Mouse (Mus musculus): ENCODE measurements around the gene Gm7534. TPM values are rescaled to one million over a fixed set of nuclear protein-coding genes. Genes with fewer than 3 reads are reported as not detected.

Gene Gm7534
- not detected in 2 replicates for polyA plus RNA-seq (2016; fragmentation: Nextera tagmentation; extraction: Ambion mirVana)

DNA sequence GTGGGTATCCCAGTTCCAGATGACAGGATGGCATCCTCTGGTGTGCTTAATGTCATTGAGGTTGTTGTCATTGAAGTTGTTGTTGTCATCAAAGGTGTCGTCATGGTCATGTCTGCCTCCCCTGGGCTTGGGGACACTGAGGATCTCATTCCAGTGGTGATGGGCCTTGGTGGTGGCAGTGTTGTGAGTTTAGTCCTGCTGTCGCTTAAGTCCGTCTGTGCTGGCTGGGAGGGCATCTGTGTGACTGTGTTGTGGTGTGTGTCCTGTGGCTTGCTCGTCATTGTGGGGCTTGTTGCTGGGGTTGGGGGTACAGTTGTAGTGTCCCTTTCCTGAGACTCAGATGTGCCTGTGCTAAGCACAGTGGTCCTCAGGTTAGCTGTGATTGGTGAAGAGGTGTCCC is at the start of gene Gm7534:
Gene Gm7534 (minus strand): TSS at position 101 of the 400 bp plus-strand sequence.
- Histone ChIP-seq H3K27ac (no peak within 1 kb of the TSS), H3K4me1 (0 out of 2 replicates have a peak, but pooled peaks cover 5% of the 10 kb centered on the region), H3K9me3 (no peaks in the 10 kb centered on the region), H3K4me3 (no peak within 1 kb of the TSS), H3K27me3 (ENCODE audit: poor library complexity, severe bottlenecking) (no peaks in the 10 kb centered on the region), H3K36me3 (replicated peaks) (no peaks in the 10 kb centered on the region)
- 92% methylated on average over 4 of the region's 4 CpGs for WGBS
- DNase-seq (ENCODE audit: extremely low spot score, low spot score): no peak

DNA sequence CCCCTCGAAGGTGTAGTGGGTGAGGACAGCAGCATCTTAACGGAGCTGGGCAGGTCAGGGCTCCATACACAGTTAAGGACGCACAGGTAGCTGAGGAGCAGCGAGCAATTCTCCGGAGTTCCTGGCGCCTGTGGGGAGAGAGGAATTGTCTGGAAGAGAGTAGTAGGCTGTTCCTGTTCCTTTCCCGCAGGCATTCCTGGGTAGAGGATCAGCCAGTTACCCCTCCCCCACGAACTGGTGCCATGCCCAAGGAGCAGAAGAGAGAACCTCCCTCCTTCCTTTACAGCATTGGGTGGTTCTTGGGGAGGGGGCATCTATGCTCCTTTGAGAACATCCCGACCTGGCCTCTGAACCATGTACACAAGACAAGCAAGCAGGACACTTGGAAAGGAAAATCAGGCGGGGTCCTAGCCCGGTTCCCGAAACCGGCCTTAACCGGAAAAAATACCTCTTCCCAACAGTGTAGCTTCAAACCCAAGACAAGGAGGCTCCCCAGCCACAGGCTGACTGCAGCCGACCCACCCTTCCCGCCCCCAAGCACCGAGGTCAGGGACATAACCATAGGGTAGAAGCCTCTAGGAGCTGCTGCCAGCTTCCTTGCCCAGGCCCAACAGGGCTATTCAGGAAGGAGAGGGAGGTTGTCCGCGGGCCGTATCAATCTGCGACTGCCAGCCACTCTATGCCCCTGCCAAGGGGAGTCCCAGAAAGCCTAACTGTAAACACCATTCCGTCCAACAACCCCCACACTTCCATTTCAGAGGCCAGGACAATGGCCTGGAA is 49.5 kb upstream of the Gm7534 start:
- 2% methylated on average over 22 of the region's 22 CpGs for WGBS
- Histone ChIP-seq H3K27me3 (ENCODE audit: poor library complexity, severe bottlenecking) (peaks cover 96% of the 10 kb centered on the region), H3K4me3 (peak overlapping the region; percentile 58), H3K9me3 (no peaks in the 10 kb centered on the region), H3K36me3 (replicated peaks) (no peaks in the 10 kb centered on the region), H3K27ac (peak overlapping the region; percentile 79), H3K4me1 (peaks cover 96% of the 10 kb centered on the region)
- DNase-seq (ENCODE audit: extremely low spot score, low spot score): no peak

DNA sequence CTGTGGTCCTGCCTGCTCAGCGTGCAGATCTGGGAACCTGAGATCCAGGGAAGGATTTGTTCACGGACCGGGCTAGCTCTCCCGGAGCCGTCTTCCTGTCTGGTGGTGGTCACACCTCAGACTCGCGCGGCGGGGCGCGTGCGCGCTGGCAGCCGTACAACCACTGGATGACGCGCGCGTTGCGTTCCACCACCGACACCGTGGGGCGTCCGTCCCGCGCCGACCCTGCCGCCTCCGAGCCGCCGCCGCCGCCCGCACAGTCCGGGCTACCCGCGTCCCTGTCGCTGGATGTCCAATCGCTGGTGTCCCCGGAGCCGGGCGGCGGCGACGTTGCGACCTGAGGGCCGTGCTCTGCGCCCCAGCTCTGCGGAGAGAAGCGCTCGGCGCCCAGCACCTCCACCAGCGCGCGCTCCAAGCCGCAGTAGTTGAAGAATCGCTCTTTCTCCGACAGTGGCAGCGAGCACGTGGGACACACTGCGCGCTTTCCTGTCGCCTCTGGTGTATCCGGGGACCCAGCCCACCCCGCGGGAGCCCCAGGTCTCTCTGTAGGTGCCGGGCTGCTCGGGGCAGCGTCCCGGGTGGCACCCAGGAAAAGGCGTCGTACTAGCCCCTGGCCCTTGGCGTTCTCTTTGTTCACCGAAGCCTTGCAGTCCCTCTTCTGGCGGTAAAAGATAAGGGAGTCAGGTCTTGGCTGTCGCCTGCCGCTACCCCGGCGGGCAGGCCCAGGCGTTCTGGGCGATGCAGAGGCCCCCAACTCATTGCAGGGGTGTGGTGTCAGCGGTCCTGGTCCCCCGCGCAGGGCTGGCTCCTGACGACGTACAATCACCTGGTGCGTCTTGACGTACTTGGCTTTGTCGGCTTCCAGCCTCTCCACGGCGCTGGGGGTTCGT is 48.7 kb upstream of the Gm7534 start:
- peaks cover 100% of the 10 kb centered on the region for H3K27me3 ChIP-seq (ENCODE audit: poor library complexity, severe bottlenecking)
- no peaks in the 10 kb centered on the region for H3K9me3 ChIP-seq
- H3K4me3 ChIP-seq: peak overlapping the region; percentile 58
- peak overlapping the region; percentile 79 for H3K27ac ChIP-seq
- peaks cover 96% of the 10 kb centered on the region for H3K4me1 ChIP-seq
- WGBS: 1% methylated on average over 91 of the region's 91 CpGs
- DNase-seq (ENCODE audit: extremely low spot score, low spot score): peak; percentile 58
- no peaks in the 10 kb centered on the region for H3K36me3 ChIP-seq (replicated peaks)

GRCm38 (mm10) chr4:134250930-134251240 is 48.1 kb upstream of the Gm7534 start:
- peak; percentile 43 for DNase-seq (ENCODE audit: extremely low spot score, low spot score)
- Histone ChIP-seq H3K4me3 (peak overlapping the region; percentile 58), H3K27me3 (ENCODE audit: poor library complexity, severe bottlenecking) (peaks cover 99% of the 10 kb centered on the region), H3K27ac (peak overlapping the region; percentile 79), H3K9me3 (no peaks in the 10 kb centered on the region), H3K36me3 (replicated peaks) (no peaks in the 10 kb centered on the region), H3K4me1 (peaks cover 96% of the 10 kb centered on the region)
- 9% methylated on average over 10 of the region's 10 CpGs for WGBS

DNA sequence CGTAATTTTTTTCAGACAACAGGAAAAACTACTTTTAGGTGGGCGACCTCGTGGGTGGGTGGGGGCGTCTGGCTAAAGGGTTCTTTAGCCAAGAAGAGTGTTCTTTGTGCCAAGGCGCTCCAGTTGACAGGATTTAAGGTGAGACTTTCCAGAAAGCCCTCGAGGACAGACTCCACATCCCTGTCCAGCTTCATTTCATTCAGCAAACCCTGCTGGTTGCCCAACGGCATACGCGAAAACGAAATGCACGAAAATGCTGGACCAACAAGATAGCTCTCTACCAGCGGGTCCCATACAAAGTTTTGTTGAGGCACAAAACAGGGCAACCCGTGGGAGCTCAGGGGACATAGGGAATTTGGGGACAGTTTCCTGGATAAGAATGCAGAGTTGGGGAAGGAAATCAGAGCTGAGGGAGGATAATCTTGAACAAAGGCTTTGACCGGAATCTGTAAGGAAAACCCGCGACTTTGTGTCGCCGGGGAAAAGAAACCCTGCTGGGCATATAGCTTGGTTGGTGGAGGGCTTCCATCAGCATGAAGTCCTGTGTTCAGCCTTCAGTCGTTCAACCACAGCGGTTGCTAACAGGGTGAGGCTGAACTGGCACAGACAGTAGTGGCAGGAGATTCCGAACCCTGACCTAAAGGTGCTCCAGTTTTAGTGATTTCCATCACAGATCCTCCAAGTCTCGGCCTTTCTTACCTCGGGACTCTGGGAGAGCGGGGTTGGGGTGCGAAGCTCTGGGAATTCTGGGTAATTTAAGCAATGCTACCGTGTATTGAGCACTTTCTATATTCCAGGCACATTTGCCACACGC is 47.5 kb upstream of the Gm7534 start:
- 5% methylated on average over 27 of the region's 27 CpGs for WGBS
- H3K9me3 ChIP-seq: no peaks in the 10 kb centered on the region
- H3K27ac ChIP-seq: peak overlapping the region; percentile 79
- peak; percentile 46 for DNase-seq (ENCODE audit: extremely low spot score, low spot score)
- H3K36me3 ChIP-seq (replicated peaks): no peaks in the 10 kb centered on the region
- peaks cover 95% of the 10 kb centered on the region for H3K4me1 ChIP-seq
- H3K27me3 ChIP-seq (ENCODE audit: poor library complexity, severe bottlenecking): peaks cover 94% of the 10 kb centered on the region
- peak overlapping the region; percentile 58 for H3K4me3 ChIP-seq

DNA sequence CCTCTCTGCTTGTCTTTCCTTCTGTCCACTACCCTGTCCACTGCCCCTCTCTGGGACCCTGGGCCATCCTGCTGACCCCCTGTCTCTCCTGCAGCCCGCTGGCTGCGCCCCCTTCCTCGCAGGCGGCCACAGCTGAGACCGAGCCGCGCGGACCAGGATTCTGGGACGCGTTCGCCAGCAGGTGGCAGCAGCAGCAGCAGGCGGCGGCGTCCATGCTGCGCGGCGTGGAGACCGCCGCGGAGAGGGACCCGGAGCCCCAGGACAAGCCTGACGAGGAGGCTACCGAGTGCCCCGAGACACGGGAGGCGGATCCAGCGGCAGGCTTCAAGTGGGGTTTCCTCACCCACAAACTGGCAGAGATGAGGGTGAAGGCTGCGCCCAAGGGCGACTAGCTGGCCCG is 46.8 kb upstream of the Gm7534 start:
- under 1% methylated on average over 30 of the region's 30 CpGs for WGBS
- Histone ChIP-seq H3K27me3 (ENCODE audit: poor library complexity, severe bottlenecking) (peaks cover 87% of the 10 kb centered on the region), H3K9me3 (no peaks in the 10 kb centered on the region), H3K36me3 (replicated peaks) (no peaks in the 10 kb centered on the region), H3K4me1 (peaks cover 94% of the 10 kb centered on the region), H3K27ac (peak overlapping the region; percentile 79), H3K4me3 (peak overlapping the region; percentile 58)
- peak; percentile 79 for DNase-seq (ENCODE audit: extremely low spot score, low spot score)

- peaks cover 58% of the 10 kb centered on the region for H3K27me3 ChIP-seq (ENCODE audit: poor library complexity, severe bottlenecking)
- peak within 1 kb of the TSS; percentile 87 for H3K27ac ChIP-seq
- H3K4me1 ChIP-seq: peaks cover 79% of the 10 kb centered on the region
Measured at GRCm38 (mm10) chr4:134246719-134247258, 44.0 kb upstream of the Gm7534 start, which contains the start of gene Gm30191. Gm30191 (plus strand) TSS chr4:134246935.

DNA sequence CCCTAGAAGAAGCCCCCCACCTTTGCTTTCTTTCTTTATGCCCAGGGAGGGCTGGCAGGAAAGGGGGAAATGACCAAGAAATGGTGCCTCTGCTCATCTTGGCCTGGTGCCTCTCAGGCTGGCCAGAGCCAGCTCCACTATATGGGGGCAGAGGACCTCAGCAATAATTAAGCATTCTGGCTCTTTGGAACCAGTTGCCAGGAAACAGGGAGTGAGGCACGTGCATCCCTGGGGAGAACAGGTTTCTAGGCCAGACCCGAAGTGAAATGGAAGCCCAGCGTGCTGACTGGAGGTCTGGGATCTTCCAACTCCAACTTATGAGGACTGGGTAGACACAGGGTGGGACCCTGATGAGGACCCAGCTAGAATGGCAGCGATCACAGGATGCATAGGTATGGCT is 43.5 kb upstream of the Gm7534 start:
- peak overlapping the region; percentile 87 for H3K27ac ChIP-seq
- no peaks in the 10 kb centered on the region for H3K9me3 ChIP-seq
- DNase-seq (ENCODE audit: extremely low spot score, low spot score): no peak
- peaks cover 74% of the 10 kb centered on the region for H3K4me1 ChIP-seq
- H3K4me3 ChIP-seq: peak overlapping the region; percentile 97; the same call in 1 of the 2 replicates
- peaks cover 53% of the 10 kb centered on the region for H3K27me3 ChIP-seq (ENCODE audit: poor library complexity, severe bottlenecking)
- H3K36me3 ChIP-seq (replicated peaks): peaks cover 17% of the 10 kb centered on the region
- 38% methylated on average over 4 of the region's 4 CpGs for WGBS

More at GRCm38 (mm10) chr4:134246719-134247258, 44.0 kb upstream of the Gm7534 start, which contains the start of gene Gm30191:
- no peaks in the 10 kb centered on the region for H3K9me3 ChIP-seq
- DNase-seq (ENCODE audit: extremely low spot score, low spot score): no peak
- peak within 1 kb of the TSS; percentile 97 for H3K4me3 ChIP-seq
- peaks cover 17% of the 10 kb centered on the region for H3K36me3 ChIP-seq (replicated peaks)
- 78% methylated on average over 7 of the region's 7 CpGs for WGBS

- peaks cover 64% of the 10 kb centered on the region for H3K4me1 ChIP-seq
- H3K4me3 ChIP-seq: peak within 1 kb of the TSS; percentile 97
- under 1% methylated on average over 60 of the region's 60 CpGs for WGBS
- H3K36me3 ChIP-seq (replicated peaks): peaks cover 17% of the 10 kb centered on the region
- H3K9me3 ChIP-seq: no peaks in the 10 kb centered on the region
- DNase-seq (ENCODE audit: extremely low spot score, low spot score): peak; percentile 94
- H3K27me3 ChIP-seq (ENCODE audit: poor library complexity, severe bottlenecking): peaks cover 43% of the 10 kb centered on the region
- H3K27ac ChIP-seq: peak within 1 kb of the TSS; percentile 87
Measured at GRCm38 (mm10) chr4:134245148-134245843, 42.5 kb upstream of the Gm7534 start, which contains the start of gene Zfp593. Zfp593 (minus strand) TSS chr4:134245592.

DNA sequence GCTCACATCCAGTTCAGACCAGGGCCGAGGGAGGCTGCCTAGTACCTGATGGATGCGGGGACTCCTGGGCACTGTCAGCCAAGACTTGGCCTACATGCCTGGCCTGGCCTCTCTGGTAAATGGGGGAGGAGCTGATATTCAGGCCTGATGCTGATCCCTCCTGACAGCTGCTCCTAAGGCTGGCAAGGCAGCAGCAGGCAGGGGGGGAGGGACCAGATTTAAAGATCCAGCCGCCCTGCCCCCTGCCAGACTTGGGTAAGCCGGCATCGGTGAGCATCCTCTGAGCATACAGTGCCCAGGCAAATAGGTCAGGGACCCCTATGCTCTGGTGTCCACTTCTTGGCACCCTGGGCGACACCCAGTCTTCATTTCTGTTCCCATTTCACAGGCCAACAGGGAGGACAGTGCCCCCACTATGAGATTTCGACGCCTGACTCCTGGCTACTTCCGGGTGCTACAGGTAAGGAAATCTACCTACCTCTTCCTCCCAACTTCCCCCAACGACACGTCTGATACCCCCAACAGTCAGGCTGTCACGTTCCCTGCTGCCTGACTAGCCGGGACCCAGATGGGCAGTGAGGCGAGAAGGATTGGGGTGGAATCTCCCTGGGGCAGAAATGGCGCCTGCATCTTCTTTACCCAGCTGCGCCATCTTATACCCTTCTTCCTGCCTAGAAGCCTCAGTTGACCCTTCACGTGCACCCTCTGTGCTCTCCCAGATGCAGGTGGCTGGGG is 40.9 kb upstream of the Gm7534 start, which contains the start of gene E130218I03Rik:
Gene E130218I03Rik (plus strand): TSS at position 147 of the 735 bp plus-strand sequence.
- H3K27me3 ChIP-seq (ENCODE audit: poor library complexity, severe bottlenecking): peaks cover 32% of the 10 kb centered on the region
- peaks cover 52% of the 10 kb centered on the region for H3K4me1 ChIP-seq
- no peaks in the 10 kb centered on the region for H3K9me3 ChIP-seq
- no peak for DNase-seq (ENCODE audit: extremely low spot score, low spot score)
- H3K4me3 ChIP-seq: peak within 1 kb of the TSS; percentile 97
- peaks cover 17% of the 10 kb centered on the region for H3K36me3 ChIP-seq (replicated peaks)
- no peak within 1 kb of the TSS for H3K27ac ChIP-seq
- WGBS: 90% methylated on average over 17 of the region's 17 CpGs

- Histone ChIP-seq H3K27me3 (ENCODE audit: poor library complexity, severe bottlenecking) (peaks cover 35% of the 10 kb centered on the region), H3K4me1 (peaks cover 17% of the 10 kb centered on the region), H3K36me3 (replicated peaks) (peaks cover 10% of the 10 kb centered on the region), H3K4me3 (peak overlapping the region; percentile 39), H3K9me3 (no peaks in the 10 kb centered on the region), H3K27ac (no peak overlapping the region)
- no peak for DNase-seq (ENCODE audit: extremely low spot score, low spot score)
- 12% methylated on average over 10 of the region's 10 CpGs for WGBS
Measured at GRCm38 (mm10) chr4:134238686-134239085, 35.9 kb upstream of the Gm7534 start.
